Mouse (Mus musculus) kidney, adult 2 months (tissue): ENCODE data around the gene Carns1.

Experiments
- CTCF ChIP-seq: fragments of 200-500 bp; conservative IDR thresholded peaks from 2 replicates; pipeline ENCODE4 v1.5.1; 2011; ENCODE audit warnings: low read depth, mild to moderate bottlenecking, control low read depth, low read length, moderate library complexity, mixed read lengths; ENCODE audit not compliant: insufficient read depth, insufficient read length
- POLR2A ChIP-seq: fragments of 200-500 bp; IDR thresholded peaks from one replicate; pipeline ENCODE4 v1.6.1; 2011; ENCODE audit warnings: low read depth, low read length, control low read depth

DNA sequence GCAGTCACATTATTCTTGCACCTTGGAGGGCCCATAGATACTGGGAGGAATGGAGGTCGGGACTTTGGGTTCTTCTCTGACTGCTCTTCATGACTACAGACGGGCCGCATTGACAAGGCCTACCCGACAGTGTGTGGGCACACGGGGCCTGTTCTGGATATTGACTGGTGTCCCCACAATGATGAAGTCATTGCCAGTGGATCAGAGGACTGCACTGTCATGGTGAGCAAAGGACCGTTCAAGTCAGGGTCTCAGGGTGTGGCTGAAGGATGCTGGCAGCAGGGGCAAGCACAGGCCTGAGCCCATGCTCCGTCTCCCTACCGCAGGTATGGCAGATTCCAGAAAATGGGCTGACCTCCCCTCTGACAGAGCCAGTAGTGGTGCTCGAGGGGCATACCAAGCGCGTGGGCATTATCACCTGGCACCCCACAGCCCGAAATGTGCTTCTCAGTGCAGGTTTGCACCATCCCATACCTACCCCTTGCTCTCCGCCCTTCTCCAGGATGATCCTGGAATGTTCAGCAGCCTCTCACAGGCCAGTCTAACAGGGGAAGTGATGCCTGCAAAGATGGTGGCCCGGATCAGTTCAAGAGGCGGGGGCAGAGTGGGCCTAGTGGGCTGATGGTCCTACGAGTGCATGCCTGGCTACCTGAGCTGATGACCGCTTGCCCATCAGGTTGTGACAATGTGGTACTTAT is 25.4 kb downstream of the Carns1 start:
- TF ChIP-seq CTCF: no peak
- no peak for TF ChIP-seq POLR2A
